Mouse (Mus musculus): ENCODE results near the gene Map7d1. TPM values are rescaled to one million over a fixed set of nuclear protein-coding genes. Genes with fewer than 3 reads are reported as not detected.

Map7d1 gene
- polyA plus RNA-seq, 1 experiment from 2014 or later, result 15.2 TPM

- H3K27ac ChIP-seq (replicated peaks), result no peak overlapping the region
- H3K4me2 ChIP-seq (replicated peaks; ENCODE audit: low read depth), result no peak overlapping the region
- WGBS, result 48% methylated on average over 6 of the region's 6 CpGs
- no peaks in the 10 kb centered on the region for H3K9me3 ChIP-seq (ENCODE audit: control insufficient read depth, low read length)
- DNase-seq (ENCODE audit: low spot score), result no peak
- no peak overlapping the region for H3K4me3 ChIP-seq (ENCODE audit: low read depth, low read length)
- H3K4me1 ChIP-seq (replicated peaks; ENCODE audit: control insufficient read depth, insufficient read depth), result 0 out of 2 replicates have a peak, but pooled peaks cover 3% of the 10 kb centered on the region
- ATAC-seq (ENCODE audit: low FRiP score, low TSS enrichment), result no peak
- no peak overlapping the region for H3K9ac ChIP-seq (ENCODE audit: low read length)
- TF ChIP-seq CTCF (IDR thresholded peaks at IDR 0.05; ENCODE audit: low read depth) (no peak), EP300 (optimal IDR thresholded peaks at IDR 0.05) (no peak)
- H3K36me3 ChIP-seq (ENCODE audit: control insufficient read depth, insufficient read depth, low read length), result no peaks in the 10 kb centered on the region
- H3K27me3 ChIP-seq (ENCODE audit: control insufficient read depth, insufficient read depth, low read length), result no peaks in the 10 kb centered on the region
Observed at GRCm38 (mm10) chr4:126207081-126207480, 49.1 kb downstream of the Map7d1 start.

- Histone ChIP-seq H3K4me2 (replicated peaks; ENCODE audit: low read depth) (no peak overlapping the region), H3K9me3 (ENCODE audit: control insufficient read depth, low read length) (no peaks in the 10 kb centered on the region), H3K4me3 (ENCODE audit: low read depth, low read length) (no peak overlapping the region), H3K36me3 (ENCODE audit: control insufficient read depth, insufficient read depth, low read length) (no peaks in the 10 kb centered on the region), H3K4me1 (replicated peaks; ENCODE audit: control insufficient read depth, insufficient read depth) (0 out of 2 replicates have a peak, but pooled peaks cover 3% of the 10 kb centered on the region), H3K9ac (ENCODE audit: low read length) (no peak overlapping the region), H3K27me3 (ENCODE audit: control insufficient read depth, insufficient read depth, low read length) (no peaks in the 10 kb centered on the region), H3K27ac (replicated peaks) (no peak overlapping the region)
- WGBS, result 66% methylated on average over 1 of the region's 1 CpGs
- ATAC-seq (ENCODE audit: low FRiP score, low TSS enrichment), result no peak
- DNase-seq (ENCODE audit: low spot score), result no peak
- TF ChIP-seq EP300 (optimal IDR thresholded peaks at IDR 0.05), result no peak
- no peak for TF ChIP-seq CTCF (IDR thresholded peaks at IDR 0.05; ENCODE audit: low read depth)
Observed at GRCm38 (mm10) chr4:126205386-126205785, 50.8 kb downstream of the Map7d1 start.

- WGBS, result 64% methylated on average over 12 of the region's 12 CpGs
- H3K27ac ChIP-seq (replicated peaks), result no peak overlapping the region
- no peak for TF ChIP-seq CTCF (IDR thresholded peaks at IDR 0.05; ENCODE audit: low read depth)
- no peak for TF ChIP-seq EP300 (optimal IDR thresholded peaks at IDR 0.05)
- H3K27me3 ChIP-seq (ENCODE audit: control insufficient read depth, insufficient read depth, low read length), result no peaks in the 10 kb centered on the region
- no peak for DNase-seq (ENCODE audit: low spot score)
- H3K4me2 ChIP-seq (replicated peaks; ENCODE audit: low read depth), result no peak overlapping the region
- H3K4me1 ChIP-seq (replicated peaks; ENCODE audit: control insufficient read depth, insufficient read depth), result 0 out of 2 replicates have a peak, but pooled peaks cover 3% of the 10 kb centered on the region
- no peak overlapping the region for H3K4me3 ChIP-seq (ENCODE audit: low read depth, low read length)
- ATAC-seq (ENCODE audit: low FRiP score, low TSS enrichment), result no peak
- H3K9ac ChIP-seq (ENCODE audit: low read length), result no peak overlapping the region
- no peaks in the 10 kb centered on the region for H3K9me3 ChIP-seq (ENCODE audit: control insufficient read depth, low read length)
- no peaks in the 10 kb centered on the region for H3K36me3 ChIP-seq (ENCODE audit: control insufficient read depth, insufficient read depth, low read length)
Observed at GRCm38 (mm10) chr4:126204661-126205230, 51.4 kb downstream of the Map7d1 start.

GRCm38 (mm10) chr4:126204016-126204415 lies 52.1 kb downstream of the Map7d1 start:
- WGBS, result 79% methylated on average over 8 of the region's 8 CpGs
- TF ChIP-seq EP300 (optimal IDR thresholded peaks at IDR 0.05) (no peak), CTCF (IDR thresholded peaks at IDR 0.05; ENCODE audit: low read depth) (no peak)
- peak overlapping the region; percentile 98; the same call in 1 of the 2 replicates for H3K27ac ChIP-seq (replicated peaks)
- DNase-seq (ENCODE audit: low spot score) (no peak), ATAC-seq (ENCODE audit: low FRiP score, low TSS enrichment) (no peak)
- no peak overlapping the region for H3K4me3 ChIP-seq (ENCODE audit: low read depth, low read length)
- 0 out of 2 replicates have a peak, but pooled peaks cover 3% of the 10 kb centered on the region for H3K4me1 ChIP-seq (replicated peaks; ENCODE audit: control insufficient read depth, insufficient read depth)
- H3K9me3 ChIP-seq (ENCODE audit: control insufficient read depth, low read length), result no peaks in the 10 kb centered on the region
- no peaks in the 10 kb centered on the region for H3K27me3 ChIP-seq (ENCODE audit: control insufficient read depth, insufficient read depth, low read length)
- no peaks in the 10 kb centered on the region for H3K36me3 ChIP-seq (ENCODE audit: control insufficient read depth, insufficient read depth, low read length)
- no peak overlapping the region for H3K9ac ChIP-seq (ENCODE audit: low read length)
- H3K4me2 ChIP-seq (replicated peaks; ENCODE audit: low read depth), result no peak overlapping the region

- H3K27ac ChIP-seq (replicated peaks), result peak overlapping the region; percentile 98
- peak overlapping the region; percentile 75; the same call in 1 of the 2 replicates for H3K4me3 ChIP-seq (ENCODE audit: low read depth, low read length)
- 69% methylated on average over 10 of the region's 10 CpGs for WGBS
- peak overlapping the region; percentile 50 for H3K4me2 ChIP-seq (replicated peaks; ENCODE audit: low read depth)
- H3K9ac ChIP-seq (ENCODE audit: low read length), result peak overlapping the region; percentile 48
- DNase-seq (ENCODE audit: low spot score) (no peak), ATAC-seq (ENCODE audit: low FRiP score, low TSS enrichment) (no peak)
- H3K9me3 ChIP-seq (ENCODE audit: control insufficient read depth, low read length), result no peaks in the 10 kb centered on the region
- TF ChIP-seq EP300 (optimal IDR thresholded peaks at IDR 0.05), result no peak
- no peaks in the 10 kb centered on the region for H3K27me3 ChIP-seq (ENCODE audit: control insufficient read depth, insufficient read depth, low read length)
- H3K4me1 ChIP-seq (replicated peaks; ENCODE audit: control insufficient read depth, insufficient read depth), result 0 out of 2 replicates have a peak, but pooled peaks cover 3% of the 10 kb centered on the region
- H3K36me3 ChIP-seq (ENCODE audit: control insufficient read depth, insufficient read depth, low read length), result no peaks in the 10 kb centered on the region
Observed at GRCm38 (mm10) chr4:126203336-126203895, 52.7 kb downstream of the Map7d1 start.
